Mouse (Mus musculus) kidney, adult 2 months (tissue): ENCODE data around the gene Rasgrp2.

Source experiments
- CTCF ChIP-seq: fragments of 200-500 bp; conservative IDR thresholded peaks from 2 replicates; pipeline ENCODE4 v1.5.1; 2011; ENCODE audit warnings: low read depth, mild to moderate bottlenecking, control low read depth, low read length, moderate library complexity, mixed read lengths; ENCODE audit not compliant: insufficient read depth, insufficient read length
- POLR2A ChIP-seq: fragments of 200-500 bp; IDR thresholded peaks from one replicate; pipeline ENCODE4 v1.6.1; 2011; ENCODE audit warnings: low read depth, low read length, control low read depth

GRCm38 (mm10) chr19:6375423-6376254 is 23.5 kb upstream of the Rasgrp2 start:
- TF ChIP-seq POLR2A: no peak
- no peak for TF ChIP-seq CTCF
